Mouse (Mus musculus) ES-Bruce4 (cell line): ENCODE measurements at regions not wholly inside any gene's neighbourhood (a gene's known extent, or its start where the extent isn't known, plus 50 kb on each side); places are given as distances from the start of the nearest gene placed in this dataset.

Source experiments
- H3K27ac ChIP-seq: 2 replicates; pipeline ENCODE4 v1.5.1; 2012; ENCODE audit warnings: low read length, inconsistent platforms; ENCODE audit not compliant: insufficient read depth
- H3K27me3 ChIP-seq: 2 replicates; pipeline ENCODE4 v1.6.1; 2012; ENCODE audit warnings: mild to moderate bottlenecking, low read length, inconsistent platforms; ENCODE audit not compliant: control insufficient read depth, poor library complexity, insufficient read depth, severe bottlenecking
- H3K36me3 ChIP-seq: 2 replicates; pipeline ENCODE4 v1.6.1; 2012; ENCODE audit warnings: inconsistent platforms, mild to moderate bottlenecking, low read length, moderate library complexity; ENCODE audit not compliant: control insufficient read depth, poor library complexity, insufficient read depth, severe bottlenecking
- H3K4me1 ChIP-seq: one replicate; pipeline ENCODE4 v1.8.1; 2011; ENCODE audit warnings: low read length; ENCODE audit not compliant: control insufficient read depth, insufficient read depth
- H3K4me3 ChIP-seq: 2 replicates; pipeline ENCODE4 v1.5.1; 2011; ENCODE audit warnings: low read depth, mild to moderate bottlenecking, low read length
- H3K9ac ChIP-seq: 2 replicates; pipeline ENCODE4 v1.6.1; 2012; ENCODE audit warnings: low read depth, mild to moderate bottlenecking, inconsistent platforms; ENCODE audit not compliant: poor library complexity, severe bottlenecking
- H3K9me3 ChIP-seq: replicated peaks from 2 replicates; pipeline ENCODE4 v1.6.1; 2012; ENCODE audit warnings: mild to moderate bottlenecking, low read length, inconsistent platforms; ENCODE audit not compliant: control insufficient read depth, poor library complexity, insufficient read depth, severe bottlenecking
- CTCF ChIP-seq: IDR thresholded peaks from one replicate; pipeline ENCODE4 v1.8.1; 2011; ENCODE audit warnings: low read depth, low read length
- EP300 ChIP-seq: IDR thresholded peaks from 2 replicates; pipeline ENCODE4 v1.6.1; 2011; ENCODE audit warnings: low read depth, low read length; ENCODE audit not compliant: insufficient read depth
- POLR2A ChIP-seq: IDR thresholded peaks from one replicate; pipeline ENCODE4 v1.8.1; 2011; ENCODE audit warnings: low read length; ENCODE audit not compliant: insufficient read depth

- Histone ChIP-seq H3K36me3 (no peaks in the 10 kb centered on the region), H3K9ac (no peak overlapping the region), H3K4me1 (no peaks in the 10 kb centered on the region), H3K4me3 (no peak overlapping the region), H3K27ac (no peak overlapping the region), H3K27me3 (no peaks in the 10 kb centered on the region), H3K9me3 (peaks cover 7% of the 10 kb centered on the region)
- no peak for TF ChIP-seq EP300
- no peak for TF ChIP-seq POLR2A
- no peak for TF ChIP-seq CTCF
These were observed 66.2 kb downstream of the A730009L09Rik start for GRCm38 (mm10) chr16:84581166-84581565.

- Histone ChIP-seq H3K4me3 (no peak overlapping the region), H3K27ac (no peak overlapping the region), H3K9me3 (peaks cover 2% of the 10 kb centered on the region; the same call in 1 of the 2 replicates), H3K27me3 (no peaks in the 10 kb centered on the region), H3K9ac (no peak overlapping the region), H3K4me1 (no peaks in the 10 kb centered on the region), H3K36me3 (no peaks in the 10 kb centered on the region)
- TF ChIP-seq POLR2A (no peak), CTCF (no peak)
These were observed 68.4 kb downstream of the A730009L09Rik start for GRCm38 (mm10) chr16:84583323-84583722.

- H3K4me3 ChIP-seq, result no peak overlapping the region
- H3K36me3 ChIP-seq, result no peaks in the 10 kb centered on the region
- H3K4me1 ChIP-seq, result no peaks in the 10 kb centered on the region
- TF ChIP-seq POLR2A (no peak), EP300 (no peak), CTCF (no peak)
- H3K27ac ChIP-seq, result no peak overlapping the region
- peaks cover 2% of the 10 kb centered on the region; the same call in 1 of the 2 replicates for H3K9me3 ChIP-seq
- H3K9ac ChIP-seq, result no peak overlapping the region
- H3K27me3 ChIP-seq, result no peaks in the 10 kb centered on the region
These were observed 68.9 kb downstream of the A730009L09Rik start for GRCm38 (mm10) chr16:84583773-84584229.

DNA sequence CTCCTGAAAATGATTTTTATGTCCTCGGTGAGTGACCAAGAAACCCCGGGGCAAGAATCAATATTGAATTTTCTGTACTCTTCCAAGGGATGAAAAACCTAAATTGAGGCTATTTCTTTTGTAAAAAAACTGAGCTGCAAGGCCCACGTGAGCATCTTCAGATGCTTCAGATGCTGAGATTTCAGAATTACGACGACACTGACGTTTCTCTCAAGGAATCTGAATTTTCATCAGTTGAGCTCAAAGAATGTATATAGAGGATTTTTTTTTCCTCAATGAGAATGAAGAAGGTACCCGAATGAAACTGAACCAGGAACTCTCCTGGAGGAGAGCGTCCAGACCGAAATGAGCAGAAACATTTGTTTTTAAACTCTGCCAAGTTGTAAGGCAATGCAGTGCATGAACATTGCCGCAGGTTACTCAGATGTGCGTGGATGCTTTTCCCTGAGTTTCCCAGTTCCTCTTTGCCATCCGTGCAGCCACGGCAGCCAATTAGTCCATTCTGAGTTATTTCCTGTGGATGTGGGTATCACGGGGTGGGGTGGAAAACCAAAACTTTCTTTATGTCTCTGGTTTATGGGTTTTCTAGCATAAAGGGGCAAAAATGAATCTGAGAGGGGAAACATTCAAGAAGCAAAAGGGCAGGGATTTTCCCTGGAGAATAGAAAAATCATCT, 69.9 kb downstream of the A730009L09Rik start:
- H3K27me3 ChIP-seq, result no peaks in the 10 kb centered on the region
- H3K27ac ChIP-seq, result no peak overlapping the region
- H3K9me3 ChIP-seq, result no peaks in the 10 kb centered on the region
- H3K36me3 ChIP-seq, result no peaks in the 10 kb centered on the region
- no peak overlapping the region for H3K9ac ChIP-seq
- H3K4me3 ChIP-seq, result no peak overlapping the region
- no peaks in the 10 kb centered on the region for H3K4me1 ChIP-seq
- no peak for TF ChIP-seq CTCF
- TF ChIP-seq POLR2A, result no peak
- TF ChIP-seq EP300, result no peak

- no peak for TF ChIP-seq POLR2A
- TF ChIP-seq CTCF, result no peak
- no peak for TF ChIP-seq EP300
- Histone ChIP-seq H3K9me3 (no peaks in the 10 kb centered on the region), H3K4me1 (no peaks in the 10 kb centered on the region), H3K36me3 (no peaks in the 10 kb centered on the region), H3K9ac (no peak overlapping the region), H3K27ac (no peak overlapping the region), H3K4me3 (no peak overlapping the region), H3K27me3 (no peaks in the 10 kb centered on the region)
These were observed 78.1 kb downstream of the A730009L09Rik start for GRCm38 (mm10) chr16:84592978-84593377.

DNA sequence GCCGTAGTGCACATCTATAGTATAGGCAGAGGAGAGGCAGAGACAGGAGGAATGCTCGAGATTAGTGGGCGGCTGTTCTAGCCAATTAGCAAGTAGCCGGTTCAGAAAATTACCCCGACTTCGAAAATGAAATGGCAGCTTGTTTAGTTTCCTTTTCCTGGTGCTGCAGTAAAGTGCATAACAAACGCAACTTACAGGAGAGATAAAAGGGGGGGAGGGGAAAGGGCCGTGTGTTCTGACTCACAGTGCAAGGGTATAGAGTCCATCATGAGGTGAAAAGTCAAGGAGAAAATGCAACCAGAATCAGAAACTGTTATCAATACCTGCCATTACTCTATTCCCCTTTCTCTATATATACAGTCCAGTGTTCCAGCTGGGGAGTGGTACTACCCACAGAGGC, 88.0 kb downstream of the A730009L09Rik start:
- no peak overlapping the region for H3K4me3 ChIP-seq
- no peak overlapping the region for H3K27ac ChIP-seq
- TF ChIP-seq EP300, result no peak
- TF ChIP-seq CTCF, result no peak
- TF ChIP-seq POLR2A, result no peak
- H3K36me3 ChIP-seq, result no peaks in the 10 kb centered on the region
- H3K9me3 ChIP-seq, result no peaks in the 10 kb centered on the region; the same call in 1 of the 2 replicates
- no peaks in the 10 kb centered on the region for H3K4me1 ChIP-seq
- no peak overlapping the region for H3K9ac ChIP-seq
- H3K27me3 ChIP-seq, result no peaks in the 10 kb centered on the region
